Mouse (Mus musculus): ENCODE measurements around the gene Cd300lg.

- TF ChIP-seq CTCF (IDR thresholded peaks at IDR 0.05; ENCODE audit: low read depth, low read length) (no peak), EP300 (IDR thresholded peaks at IDR 0.05; ENCODE audit: insufficient read depth, low read depth, low read length) (no peak)
Measured at GRCm38 (mm10) chr11:102021196-102021595, 20.1 kb upstream of the Cd300lg start.

Data from ES-Bruce4 (cell line).